Mouse (Mus musculus): ENCODE data around the gene Vgll4.
A peak's percentile ranks its signal among the peaks of the same experiment; 100 is the strongest.

The Vgll4 gene

DNA sequence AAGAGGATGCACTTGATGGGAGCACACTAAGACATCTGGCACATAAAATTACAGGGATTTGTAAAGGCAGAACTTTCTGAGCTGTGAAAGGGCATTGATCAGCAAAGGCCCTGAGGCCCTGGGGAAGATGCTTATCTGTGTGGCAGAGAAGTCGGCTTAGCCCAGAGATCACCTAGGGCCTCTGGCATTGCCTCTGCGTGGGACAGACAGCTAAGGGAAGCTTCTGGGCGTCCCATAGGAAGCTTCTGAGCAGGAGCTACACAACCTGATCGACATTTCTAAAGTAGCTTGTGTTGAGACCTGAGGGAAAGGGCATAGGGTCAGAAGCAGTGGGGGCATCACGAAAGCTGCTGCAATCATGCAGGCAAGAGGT lies 32.9 kb downstream of the Vgll4 start:
- no peak for DNase-seq (ENCODE audit: low spot score)

GRCm38 (mm10) chr6:114936297-114936940 lies 33.4 kb downstream of the Vgll4 start:
- no peak for DNase-seq (ENCODE audit: low spot score)

DNA sequence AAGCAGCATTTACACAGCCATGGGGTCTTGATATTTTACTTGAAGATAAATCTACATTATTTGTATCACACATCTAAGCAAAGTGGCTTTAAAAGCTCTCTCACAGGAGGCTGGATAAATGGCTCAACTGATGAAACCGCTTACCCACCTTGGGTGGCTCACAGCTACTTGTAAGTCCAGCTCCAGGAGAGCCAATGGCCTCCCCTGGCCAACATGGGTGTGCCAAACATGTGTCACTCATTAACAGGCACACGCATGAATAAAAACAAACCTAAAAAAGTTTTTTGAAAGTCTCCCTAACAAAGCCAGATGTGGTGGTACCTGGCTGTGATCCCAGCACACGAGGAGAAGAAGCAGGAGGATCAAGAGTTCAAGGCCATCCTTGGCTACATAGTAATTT lies 34.4 kb downstream of the Vgll4 start:
- no peak for DNase-seq (ENCODE audit: low spot score)

- no peak for DNase-seq (ENCODE audit: low spot score)
Measured at GRCm38 (mm10) chr6:114934045-114934444, 35.7 kb downstream of the Vgll4 start.

DNA sequence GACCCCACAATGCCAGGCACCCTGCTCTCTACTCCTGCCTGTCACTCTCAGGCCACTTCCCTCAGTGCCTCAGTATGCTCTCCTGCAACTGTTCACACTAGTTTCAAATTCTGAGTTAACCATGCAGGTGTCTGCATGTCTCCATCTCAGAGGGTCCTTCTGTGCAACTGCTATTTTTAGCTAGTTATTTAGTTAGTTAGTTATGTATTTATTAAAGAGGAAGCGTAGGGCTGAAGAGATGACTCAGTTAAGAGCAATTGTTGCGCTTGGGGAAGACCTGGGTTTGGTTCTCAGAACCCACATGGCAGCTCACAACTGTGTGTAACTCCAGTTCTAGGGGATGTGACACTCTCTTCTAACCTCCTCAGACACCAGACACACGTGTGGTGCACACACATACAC lies 36.8 kb downstream of the Vgll4 start:
- no peak for DNase-seq (ENCODE audit: low spot score)

DNA sequence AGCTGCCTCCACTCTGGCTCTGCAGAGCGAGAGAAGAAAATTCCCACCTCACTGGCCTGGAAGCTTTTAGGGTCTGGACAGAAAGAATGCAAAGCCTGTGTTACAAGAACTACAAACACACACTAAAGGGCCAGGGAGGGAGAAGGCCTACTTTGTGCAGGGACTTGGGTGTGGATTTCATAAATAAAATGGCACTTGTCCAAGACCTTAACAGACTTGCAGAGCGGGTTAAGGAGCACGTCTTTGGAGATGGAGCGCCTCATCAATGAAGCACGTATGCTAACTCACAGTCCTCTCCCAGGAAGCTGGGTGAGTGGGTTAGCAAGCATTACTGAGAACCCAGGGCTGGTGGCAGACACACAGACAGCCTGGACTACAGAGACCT lies 37.7 kb downstream of the Vgll4 start:
- DNase-seq (ENCODE audit: low spot score): no peak

GRCm38 (mm10) chr6:114931212-114932115 lies 38.3 kb downstream of the Vgll4 start:
- DNase-seq (ENCODE audit: low spot score): no peak

GRCm38 (mm10) chr6:114930646-114931045 lies 39.1 kb downstream of the Vgll4 start:
- no peak for DNase-seq (ENCODE audit: low spot score)

- no peak for DNase-seq (ENCODE audit: low spot score)
Measured at GRCm38 (mm10) chr6:114930038-114930591, 39.7 kb downstream of the Vgll4 start.

GRCm38 (mm10) chr6:114929346-114929745 lies 40.4 kb downstream of the Vgll4 start:
- peak; percentile 70 for DNase-seq (ENCODE audit: low spot score)

DNA sequence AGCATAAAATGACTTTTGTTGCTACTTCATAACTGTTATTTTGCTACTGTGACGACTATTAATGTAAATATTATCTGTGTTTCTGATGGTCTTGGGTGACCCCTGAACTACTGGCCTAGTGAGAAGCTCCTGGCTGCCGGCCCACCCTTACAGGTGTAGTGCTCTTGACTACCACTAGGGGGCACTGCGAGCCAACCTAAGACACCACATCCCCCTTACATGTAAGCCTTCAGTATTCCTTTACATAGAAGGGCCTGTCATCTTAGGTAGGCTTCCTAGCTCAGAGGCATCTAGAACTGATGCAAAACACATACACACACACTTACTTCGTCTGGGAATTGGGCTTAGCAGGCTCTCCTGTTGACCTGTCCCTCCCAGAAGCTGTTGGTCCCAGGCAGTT lies 41.3 kb downstream of the Vgll4 start:
- DNase-seq (ENCODE audit: low spot score): peak; percentile 87

DNA sequence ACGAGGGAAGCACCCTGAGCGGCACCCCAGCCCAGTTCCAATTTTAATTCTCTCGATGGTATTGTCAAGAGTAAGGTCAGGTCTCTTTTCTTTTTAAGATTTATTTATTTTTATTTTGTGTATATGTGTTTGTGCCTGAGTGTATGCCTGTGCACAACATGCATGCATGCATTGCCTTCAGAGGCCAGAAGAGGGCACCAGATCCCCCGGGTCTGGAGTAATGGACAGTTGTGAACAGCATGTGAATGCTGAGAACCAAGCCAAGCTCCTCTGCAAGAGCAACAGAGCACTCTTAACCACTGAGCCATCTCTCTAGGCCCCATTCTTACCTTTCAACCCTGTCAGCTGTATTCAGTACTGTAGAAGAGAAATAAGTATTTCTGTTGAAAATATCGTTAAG lies 42.4 kb downstream of the Vgll4 start:
- no peak for DNase-seq (ENCODE audit: low spot score)

DNA sequence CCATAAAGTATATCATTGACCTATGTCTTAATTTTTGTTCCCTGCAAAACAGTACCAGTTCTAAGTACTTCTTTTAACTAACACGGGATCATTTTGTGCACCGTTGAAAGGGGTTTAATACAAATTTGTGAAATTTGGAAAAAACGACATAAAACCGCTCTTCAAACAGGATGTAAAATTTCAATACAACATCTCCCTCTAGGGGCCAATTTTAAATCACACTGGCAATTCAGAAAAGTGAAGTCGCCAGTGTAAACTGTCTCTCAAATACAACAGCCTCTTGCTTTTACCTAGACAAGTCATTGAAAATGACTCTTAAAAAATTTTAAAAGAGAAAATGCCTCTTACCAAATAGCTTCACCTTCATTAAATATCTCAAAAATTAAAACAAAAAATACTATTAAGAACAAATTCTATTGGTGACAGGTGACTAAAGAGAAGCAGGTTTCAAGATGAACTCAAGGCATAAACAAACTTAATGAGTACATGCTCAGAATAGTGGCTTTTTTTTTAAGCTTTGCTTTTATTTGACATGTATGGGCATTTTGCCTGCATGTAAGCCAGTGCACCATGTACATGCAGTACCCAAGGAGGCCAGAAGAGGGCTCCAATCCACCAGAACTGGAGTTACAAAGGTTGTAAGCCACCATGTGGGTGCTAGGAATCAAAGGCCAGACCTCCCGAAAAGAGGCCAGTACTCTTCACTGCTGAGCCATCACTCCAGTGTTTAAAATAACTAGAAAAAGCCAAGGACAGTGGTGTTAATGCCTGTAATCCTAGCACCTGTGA lies 43.2 kb downstream of the Vgll4 start:
- no peak for DNase-seq (ENCODE audit: low spot score)

- DNase-seq (ENCODE audit: low spot score): no peak
Measured at GRCm38 (mm10) chr6:114925196-114925595, 44.6 kb downstream of the Vgll4 start.

- DNase-seq (ENCODE audit: low spot score): peak; percentile 62
Measured at GRCm38 (mm10) chr6:114922355-114923096, 47.3 kb downstream of the Vgll4 start.

DNA sequence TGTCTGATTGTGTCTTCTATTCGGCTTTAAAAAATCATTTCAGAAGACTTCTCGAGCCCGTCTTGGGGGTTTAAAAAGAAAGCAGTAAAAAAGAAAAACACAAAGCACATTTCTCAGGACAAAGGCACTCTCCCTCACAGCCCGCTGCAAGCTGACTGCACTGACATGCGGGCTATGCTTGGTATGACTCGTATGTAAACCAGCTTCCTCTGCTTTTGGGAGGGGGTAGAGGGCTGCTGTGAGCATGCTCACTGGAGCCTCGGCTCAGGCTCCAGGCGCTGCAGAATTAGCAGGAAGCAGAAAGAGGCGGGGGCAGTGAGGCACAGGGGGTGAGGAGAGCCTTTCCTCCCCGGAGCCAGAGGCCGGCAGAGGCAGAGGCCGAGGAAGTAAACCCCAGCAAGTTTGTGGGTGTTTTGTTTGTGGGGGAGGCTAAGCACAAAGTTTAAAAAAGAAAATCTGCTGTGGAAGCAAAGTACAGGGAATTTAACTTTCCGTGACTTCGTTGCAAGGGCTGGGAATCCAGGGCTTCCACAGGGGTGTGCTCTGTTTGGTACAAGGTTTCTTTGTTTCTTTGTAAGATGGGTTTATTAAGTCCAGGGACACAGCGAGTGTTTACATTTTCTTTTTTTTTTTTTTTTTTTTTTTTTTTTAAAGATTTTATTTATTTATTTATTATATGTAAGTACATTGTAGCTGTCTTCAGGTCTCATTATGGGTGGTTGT lies 48.0 kb downstream of the Vgll4 start:
- peak; percentile 96 for DNase-seq (ENCODE audit: low spot score)

DNA sequence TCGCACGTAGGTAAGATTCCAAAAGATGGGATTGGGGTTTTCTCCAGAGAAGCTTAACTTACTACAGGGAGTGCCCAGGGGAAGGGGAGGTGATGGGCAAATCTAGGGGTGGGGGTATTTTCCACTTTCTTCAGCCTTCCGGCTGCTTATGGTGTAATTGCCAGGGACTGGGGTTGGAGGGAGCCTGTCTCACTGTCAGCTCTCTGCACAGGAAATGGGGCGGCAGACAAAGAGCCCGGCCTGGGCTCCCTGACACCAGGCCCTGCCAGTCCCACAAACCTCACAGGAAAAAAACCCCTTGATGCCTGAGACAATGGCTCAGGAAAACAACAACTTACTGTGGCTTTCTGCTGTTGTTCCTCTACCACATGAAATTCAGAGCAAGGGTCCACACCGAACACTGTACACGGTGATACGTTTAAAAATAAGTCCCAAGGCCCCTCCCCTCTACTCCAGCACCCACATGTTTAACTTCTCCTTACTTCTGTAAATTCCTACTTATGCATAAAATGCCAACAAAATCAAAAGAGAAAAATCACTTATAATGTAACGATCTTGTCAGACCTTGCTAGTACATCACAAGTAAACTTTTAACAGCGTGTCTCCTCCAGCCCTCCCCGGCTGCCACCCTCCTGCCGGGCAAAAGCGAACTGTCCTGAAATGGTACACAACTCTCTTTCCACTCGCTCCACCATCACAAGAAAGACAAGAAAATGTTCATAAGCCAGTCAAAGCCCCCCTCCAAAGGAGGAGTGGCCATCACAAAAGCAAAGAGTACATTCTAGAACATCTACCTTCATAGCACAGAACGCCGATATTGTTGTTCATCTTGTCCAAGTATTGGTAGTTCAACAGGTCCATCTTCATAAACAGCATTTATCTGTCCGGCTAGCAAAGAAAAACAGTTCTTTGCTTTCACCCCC lies 49.0 kb downstream of the Vgll4 start:
- peak; percentile 69 for DNase-seq (ENCODE audit: low spot score)

DNA sequence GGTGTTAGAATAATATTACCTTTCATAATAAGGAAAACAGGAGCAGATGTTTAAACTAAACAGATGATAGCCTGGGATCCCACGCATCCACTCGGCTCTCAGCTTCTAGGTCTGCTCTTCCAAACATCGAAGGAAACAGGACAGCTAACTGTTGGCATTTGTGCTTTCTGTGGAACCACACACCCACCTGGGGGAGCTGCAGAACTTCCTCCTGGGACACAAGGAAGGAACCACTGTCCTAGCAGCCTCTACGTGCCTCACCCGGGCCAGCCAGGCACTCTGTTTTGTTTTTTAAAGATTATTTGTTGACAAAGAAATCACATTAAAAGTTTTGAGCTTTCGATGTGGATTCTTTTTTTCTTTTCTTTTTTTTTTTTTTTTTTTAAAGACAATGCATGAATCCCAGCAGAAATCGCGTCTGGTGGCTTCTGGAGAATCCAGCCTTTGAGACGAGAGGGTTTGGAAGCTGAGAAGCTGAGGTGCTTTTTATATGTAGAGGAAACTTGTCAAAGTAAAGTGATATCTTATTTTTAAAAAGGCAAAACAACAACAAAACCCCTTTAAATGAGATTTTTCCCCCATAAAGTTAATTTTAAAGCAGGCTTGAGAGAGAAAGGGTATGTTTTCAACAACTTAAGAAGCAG lies 50.0 kb downstream of the Vgll4 start:
- no peak for DNase-seq (ENCODE audit: low spot score)

GRCm38 (mm10) chr6:114918994-114919393 lies 50.8 kb downstream of the Vgll4 start:
- DNase-seq (ENCODE audit: low spot score): no peak
